Mouse (Mus musculus) MEL (cell line): ENCODE results near the gene Clptm1. TPM values are rescaled to one million over a fixed set of nuclear protein-coding genes. Genes with fewer than 3 reads are reported as not detected.

ENCODE experiments used
- DNase-seq: peaks from one replicate; pipeline ENCODE4 v3.0.0; 2011; ENCODE audit warnings: low read depth, low spot score
- H3K27ac ChIP-seq: 2 replicates; pipeline ENCODE4 v1.5.1; 2012; ENCODE audit warnings: low read depth, mild to moderate bottlenecking, control low read depth, low read length, moderate library complexity; ENCODE audit not compliant: control insufficient read depth
- H3K27me3 ChIP-seq, 2 experiments: fragments of 150-350 bp in 1 of 2; sonication (generic) in 1 of 2; 2 replicates each; pipeline ENCODE4 v1.6.1; 2012; ENCODE audit warnings: low read length in 2 of 2, mild to moderate bottlenecking in 2 of 2, improper control_type of control experiment in 1 of 2, moderate library complexity in 1 of 2; ENCODE audit not compliant: insufficient read depth in 2 of 2, control insufficient read depth in 1 of 2
- H3K36me3 ChIP-seq, 2 experiments: 2 replicates each; pipeline ENCODE4 v1.6.1; 2012 to 2014; ENCODE audit warnings: low read length in 2 of 2, improper control_type of control experiment in 1 of 2, inconsistent platforms in 1 of 2, mild to moderate bottlenecking in 1 of 2; ENCODE audit not compliant: insufficient read depth in 2 of 2, control insufficient read depth in 1 of 2
- H3K4me1 ChIP-seq, 2 experiments: fragments of 150-350 bp in 1 of 2; sonication (generic) in 1 of 2; 2 replicates each; pipeline ENCODE4 v1.6.1; 2012; ENCODE audit warnings: low read length in 2 of 2, improper control_type of control experiment in 1 of 2, mild to moderate bottlenecking in 1 of 2; ENCODE audit not compliant: insufficient read depth in 2 of 2, control insufficient read depth in 1 of 2
- H3K4me3 ChIP-seq, 2 experiments: fragments of 150-350 bp in 1 of 2; sonication (generic) in 1 of 2; 2 replicates each; pipeline ENCODE4 v1.5.1; 2012; ENCODE audit warnings: low read depth in 2 of 2, low read length in 2 of 2, mild to moderate bottlenecking in 2 of 2, moderate library complexity in 2 of 2, control low read depth in 1 of 2, improper control_type of control experiment in 1 of 2; ENCODE audit not compliant: control insufficient read depth in 1 of 2, insufficient read depth in 1 of 2
- H3K79me2 ChIP-seq: 2 replicates; pipeline ENCODE4 v1.6.1; 2012; ENCODE audit warnings: mild to moderate bottlenecking, low read length, moderate library complexity; ENCODE audit not compliant: control insufficient read depth, poor library complexity, insufficient read depth
- H3K9ac ChIP-seq: 2 replicates; pipeline ENCODE4 v1.6.1; 2012; ENCODE audit warnings: low read depth, mild to moderate bottlenecking, control low read depth, low read length, moderate library complexity; ENCODE audit not compliant: control insufficient read depth, poor library complexity, severe bottlenecking
- H3K9me3 ChIP-seq: fragments of 150-350 bp; sonication (generic); replicated peaks from 2 replicates; pipeline ENCODE4 v1.6.1; 2012; ENCODE audit warnings: mild to moderate bottlenecking, low read length, improper control_type of control experiment, moderate library complexity; ENCODE audit not compliant: insufficient read depth
- CHD1 ChIP-seq: IDR thresholded peaks from 2 replicates; pipeline ENCODE4 v1.6.1; 2012; ENCODE audit warnings: low read depth, mild to moderate bottlenecking, inconsistent platforms, low read length, improper control_type of control experiment
- CHD2 ChIP-seq: IDR thresholded peaks from 2 replicates; pipeline ENCODE4 v1.6.1; 2011; ENCODE audit warnings: low read length, improper control_type of control experiment
- E2F4 ChIP-seq: IDR thresholded peaks from 2 replicates; pipeline ENCODE4 v1.6.1; 2011; ENCODE audit warnings: low read depth, low read length, improper control_type of control experiment, borderline replicate concordance
- GATA1 ChIP-seq: IDR thresholded peaks from 2 replicates; pipeline ENCODE4 v1.6.1; 2011; ENCODE audit warnings: low read depth, low read length, improper control_type of control experiment
- JUND ChIP-seq: IDR thresholded peaks from 2 replicates; pipeline ENCODE4 v1.6.1; 2011; ENCODE audit warnings: low read depth, mild to moderate bottlenecking, improper control_type of control experiment, low read length
- KAT2A ChIP-seq: conservative IDR thresholded peaks from 2 replicates; pipeline ENCODE4 v1.6.1; 2012; ENCODE audit warnings: low read depth, low read length, improper control_type of control experiment, inconsistent platforms
- MAX ChIP-seq: IDR thresholded peaks from 2 replicates; pipeline ENCODE4 v1.6.1; 2011; ENCODE audit warnings: low read length, improper control_type of control experiment
- MAZ ChIP-seq: IDR thresholded peaks from 2 replicates; pipeline ENCODE4 v1.6.1; 2012; ENCODE audit warnings: low read depth, mild to moderate bottlenecking, inconsistent platforms, low read length, improper control_type of control experiment
- MEF2A ChIP-seq: IDR thresholded peaks from 2 replicates; pipeline ENCODE4 v1.6.1; 2014; ENCODE audit warnings: low read depth, mild to moderate bottlenecking, inconsistent platforms, low read length, improper control_type of control experiment; ENCODE audit not compliant: poor library complexity, insufficient replicate concordance, severe bottlenecking; ENCODE audit errors: extremely low read depth
- MYB ChIP-seq: IDR thresholded peaks from 2 replicates; pipeline ENCODE4 v1.6.1; 2011; ENCODE audit warnings: mild to moderate bottlenecking, low read depth, low read length, improper control_type of control experiment
- NELFE ChIP-seq: IDR thresholded peaks from 2 replicates; pipeline ENCODE4 v1.6.1; 2011; ENCODE audit warnings: low read depth, low read length, improper control_type of control experiment
- NRF1 ChIP-seq: IDR thresholded peaks from 2 replicates; pipeline ENCODE4 v1.6.1; 2014; ENCODE audit warnings: low read depth, mild to moderate bottlenecking, inconsistent platforms, low read length, improper control_type of control experiment, moderate library complexity; ENCODE audit not compliant: poor library complexity, insufficient read depth, severe bottlenecking
- POLR2AphosphoS2 ChIP-seq: IDR thresholded peaks from 2 replicates; pipeline ENCODE4 v1.6.1; 2011; ENCODE audit warnings: low read length, improper control_type of control experiment
- POLR2AphosphoS5 ChIP-seq: IDR thresholded peaks from 2 replicates; pipeline ENCODE4 v1.6.1; 2012; ENCODE audit warnings: low read depth, borderline replicate concordance, mild to moderate bottlenecking, inconsistent platforms, low read length, moderate library complexity, mixed read lengths
- SIN3A ChIP-seq: IDR thresholded peaks from 2 replicates; pipeline ENCODE4 v1.6.1; 2012; ENCODE audit warnings: low read length, improper control_type of control experiment, inconsistent platforms
- TAL1 ChIP-seq: IDR thresholded peaks from 2 replicates; pipeline ENCODE4 v1.6.1; 2012; ENCODE audit warnings: mild to moderate bottlenecking, inconsistent platforms, low read length, moderate library complexity, mixed read lengths
- TBP ChIP-seq: IDR thresholded peaks from 2 replicates; pipeline ENCODE4 v1.8.0; 2011; ENCODE audit warnings: low read depth, low read length, improper control_type of control experiment
- ZMIZ1 ChIP-seq: IDR thresholded peaks from 2 replicates; pipeline ENCODE4 v1.6.1; 2012; ENCODE audit warnings: low read depth, mild to moderate bottlenecking, inconsistent platforms, low read length, improper control_type of control experiment, moderate library complexity
- ZNF384 ChIP-seq: IDR thresholded peaks from 2 replicates; pipeline ENCODE4 v1.6.1; 2012; ENCODE audit warnings: low read depth, mild to moderate bottlenecking, inconsistent platforms, low read length, improper control_type of control experiment
- polyA plus RNA-seq, 2 experiments: library from polyadenylated mRNA; stranded (reverse) in 1 of 2; unstranded in 1 of 2; fragments of >175 nt in 1 of 2; fragments of >200 nt in 1 of 2; gene quantifications; 2 replicates each; pipeline versions ENCODE4 v1.2.1 to v1.2.4; 2012; ENCODE audit warnings: low replicate concordance in 2 of 2, low read depth in 1 of 2; ENCODE audit not compliant: insufficient read length in 2 of 2, insufficient read depth in 1 of 2, missing spikeins in 1 of 2
- total RNA-seq: library from RNA; depleted of rRNA; stranded (reverse); fragments of 300-350 nt; gene quantifications from 2 replicates; pipeline ENCODE4 v1.2.3, GENCODE M21; 2012

Clptm1 gene
- total and polyA plus RNA-seq, 3 experiments: 58.5 to 102 (median 62.4) TPM

DNA sequence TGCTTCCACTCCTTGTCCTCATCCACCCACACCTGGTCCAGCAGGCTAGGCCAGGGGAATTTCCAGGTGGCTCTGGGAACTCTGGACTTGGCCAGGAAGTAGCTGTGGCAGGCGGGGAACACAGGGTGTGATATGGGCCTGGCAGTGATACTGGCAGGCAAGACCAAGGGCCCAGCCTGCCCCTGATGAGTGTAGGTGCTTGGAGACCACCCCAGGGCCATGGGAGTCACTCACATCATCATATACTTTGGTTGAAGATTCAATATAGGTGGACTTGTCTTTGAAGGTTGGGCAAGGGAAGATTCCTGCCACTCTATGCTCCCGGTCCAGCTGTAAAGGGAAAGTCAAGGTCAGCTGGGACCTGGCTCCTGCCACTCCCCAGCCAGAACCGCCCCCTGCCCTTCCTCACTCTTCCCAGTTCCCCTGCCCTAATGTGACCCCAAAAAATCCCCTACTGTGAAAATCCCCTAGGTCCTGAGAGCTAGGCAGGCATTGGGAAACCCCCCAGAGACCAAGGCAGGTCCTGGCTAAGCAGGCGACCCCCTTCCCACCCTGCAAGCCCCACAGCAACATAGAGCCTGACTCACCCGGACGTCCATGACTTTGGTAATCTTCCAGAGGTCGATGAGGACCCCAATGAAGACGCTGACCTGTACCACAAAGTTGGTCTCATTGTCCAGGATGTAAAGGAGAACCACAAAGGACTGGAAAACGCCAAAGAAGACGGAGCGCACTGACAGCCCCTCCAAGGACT lies 29.6 kb downstream of the Clptm1 start:
- H3K36me3 ChIP-seq: peaks cover 6 to 10% of the 10 kb centered on the region in 2 experiments
- peaks cover 4 to 5% of the 10 kb centered on the region in 2 experiments for H3K4me1 ChIP-seq
- H3K79me2 ChIP-seq: no peaks in the 10 kb centered on the region
- no peaks in the 10 kb centered on the region for H3K9me3 ChIP-seq
- H3K9ac ChIP-seq: no peak overlapping the region
- H3K4me3 ChIP-seq: no peak overlapping the region
- H3K27ac ChIP-seq: no peak overlapping the region
- no peak for DNase-seq
- no peaks in the 10 kb centered on the region for H3K27me3 ChIP-seq
- TF ChIP-seq ZNF384 (no peak), ZMIZ1 (no peak), POLR2AphosphoS5 (no peak), TBP (no peak), MYB (no peak), MAX (no peak), NELFE (no peak), NRF1 (no peak), CHD2 (no peak), GATA1 (no peak), POLR2AphosphoS2 (no peak)

DNA sequence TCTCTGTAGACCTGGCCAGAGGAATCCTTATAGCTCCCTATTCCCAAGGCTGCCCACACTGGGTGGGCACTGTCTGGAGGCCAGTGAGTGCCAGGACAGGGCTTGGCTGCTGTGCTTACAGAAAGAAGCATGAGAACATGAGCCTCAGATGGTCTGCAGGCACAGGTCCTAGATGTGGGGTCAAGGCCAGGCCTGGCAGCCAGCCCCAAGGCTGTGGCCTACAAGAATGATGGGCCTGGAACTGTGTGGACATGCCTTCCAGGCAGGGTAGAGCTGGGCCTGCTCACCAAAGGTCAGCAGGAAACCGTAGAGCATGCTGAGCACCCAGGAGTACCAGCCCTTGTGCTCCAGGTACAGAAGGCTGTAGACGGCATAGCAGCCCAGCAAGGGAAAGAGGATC lies 30.2 kb downstream of the Clptm1 start:
- no peak overlapping the region for H3K27ac ChIP-seq
- peaks cover 4 to 10% of the 10 kb centered on the region in 2 experiments for H3K4me1 ChIP-seq
- no peaks in the 10 kb centered on the region for H3K79me2 ChIP-seq
- H3K9me3 ChIP-seq: no peaks in the 10 kb centered on the region
- H3K9ac ChIP-seq: no peak overlapping the region
- peaks cover 6 to 9% of the 10 kb centered on the region in 2 experiments for H3K36me3 ChIP-seq
- DNase-seq: no peak
- no peaks in the 10 kb centered on the region for H3K27me3 ChIP-seq
- TF ChIP-seq CHD1 (no peak), MEF2A (no peak), JUND (no peak), KAT2A (no peak), SIN3A (no peak), MAZ (no peak), E2F4 (no peak), TAL1 (no peak), TBP (no peak)
- no peak overlapping the region for H3K4me3 ChIP-seq
